Mouse (Mus musculus): ENCODE data around the gene Krba1. TPM values are rescaled to one million over a fixed set of nuclear protein-coding genes. Genes with fewer than 3 reads are reported as not detected.

Krba1 gene
- polyA plus RNA-seq, 1 experiment from 2014 or later = 16.8 TPM

GRCm38 (mm10) chr6:48464966-48465679 is 69.7 kb downstream of the Krba1 start:
- H3K4me3 ChIP-seq (replicated peaks; ENCODE audit: low read length) = no peak overlapping the region
- H3K27ac ChIP-seq (ENCODE audit: low read length) = no peak overlapping the region
- H3K36me3 ChIP-seq (ENCODE audit: control insufficient read depth, insufficient read depth, low read length) = no peaks in the 10 kb centered on the region
- no peak overlapping the region for H3K4me2 ChIP-seq (ENCODE audit: low read depth, low read length)
- H3K27me3 ChIP-seq (ENCODE audit: control insufficient read depth, insufficient read depth, low read length) = no peaks in the 10 kb centered on the region
- ATAC-seq (ENCODE audit: insufficient read depth, low FRiP score) = peak; percentile 19; the same call in 1 of the 2 replicates
- H3K9me3 ChIP-seq (replicated peaks; ENCODE audit: control insufficient read depth, low read length) = no peaks in the 10 kb centered on the region
- no peak overlapping the region for H3K9ac ChIP-seq (ENCODE audit: low read length)
- no peaks in the 10 kb centered on the region for H3K4me1 ChIP-seq (ENCODE audit: control insufficient read depth, insufficient read depth, low read length)
- 82% methylated on average over 13 of the region's 13 CpGs for WGBS

- H3K9me3 ChIP-seq (replicated peaks; ENCODE audit: control insufficient read depth, low read length) = no peaks in the 10 kb centered on the region
- H3K9ac ChIP-seq (ENCODE audit: low read length) = no peak overlapping the region
- H3K36me3 ChIP-seq (ENCODE audit: control insufficient read depth, insufficient read depth, low read length) = no peaks in the 10 kb centered on the region
- no peak for ATAC-seq (ENCODE audit: insufficient read depth, low FRiP score)
- H3K27ac ChIP-seq (ENCODE audit: low read length) = no peak overlapping the region
- no peak overlapping the region for H3K4me2 ChIP-seq (ENCODE audit: low read depth, low read length)
- H3K4me1 ChIP-seq (ENCODE audit: control insufficient read depth, insufficient read depth, low read length) = no peaks in the 10 kb centered on the region
- H3K27me3 ChIP-seq (ENCODE audit: control insufficient read depth, insufficient read depth, low read length) = no peaks in the 10 kb centered on the region
- H3K4me3 ChIP-seq (replicated peaks; ENCODE audit: low read length) = no peak overlapping the region
- WGBS = 34% methylated on average over 6 of the region's 6 CpGs
Measured at GRCm38 (mm10) chr6:48466715-48467114, 71.3 kb downstream of the Krba1 start.

GRCm38 (mm10) chr6:48467490-48467889 is 72.1 kb downstream of the Krba1 start:
- no peaks in the 10 kb centered on the region for H3K4me1 ChIP-seq (ENCODE audit: control insufficient read depth, insufficient read depth, low read length)
- no peak overlapping the region for H3K4me3 ChIP-seq (replicated peaks; ENCODE audit: low read length)
- no peak overlapping the region for H3K4me2 ChIP-seq (ENCODE audit: low read depth, low read length)
- H3K9ac ChIP-seq (ENCODE audit: low read length) = no peak overlapping the region
- no peaks in the 10 kb centered on the region for H3K9me3 ChIP-seq (replicated peaks; ENCODE audit: control insufficient read depth, low read length)
- WGBS = 71% methylated on average over 7 of the region's 7 CpGs
- H3K27me3 ChIP-seq (ENCODE audit: control insufficient read depth, insufficient read depth, low read length) = no peaks in the 10 kb centered on the region
- H3K36me3 ChIP-seq (ENCODE audit: control insufficient read depth, insufficient read depth, low read length) = no peaks in the 10 kb centered on the region
- H3K27ac ChIP-seq (ENCODE audit: low read length) = no peak overlapping the region
- no peak for ATAC-seq (ENCODE audit: insufficient read depth, low FRiP score)

Small RNAs within 50 kb of the gene (microRNA-seq; reads per million reads assigned to microRNA genes)
- not detected for gene Gm24325

Other genes starting within 250 kb of the Krba1 start
- 24.1 and 24.4 TPM in 2 replicates for gene Zfp467, start 50.2 kb downstream of the Krba1 start, polyA plus RNA-seq (2015; fragmentation: Nextera tagmentation; extraction: Ambion mirVana)
- 0.14 and 0.89 TPM in 2 replicates for gene Sspo, start 52.6 kb downstream of the Krba1 start, polyA plus RNA-seq (2015; fragmentation: Nextera tagmentation; extraction: Ambion mirVana)
- 23.3 and 25.7 TPM in 2 replicates for gene Atp6v0e2, start 142.0 kb downstream of the Krba1 start, polyA plus RNA-seq (2015; fragmentation: Nextera tagmentation; extraction: Ambion mirVana)
- gene Lrrc61, start 159.2 kb downstream of the Krba1 start, polyA plus RNA-seq (2015; fragmentation: Nextera tagmentation; extraction: Ambion mirVana) = 7.5 and 9.6 TPM in 2 replicates
- 122 and 128 TPM in 2 replicates for gene Rarres2, start 177.2 kb downstream of the Krba1 start, polyA plus RNA-seq (2015; fragmentation: Nextera tagmentation; extraction: Ambion mirVana)
- not detected in 2 replicates for gene Gm45021, start 194.0 kb downstream of the Krba1 start, polyA plus RNA-seq (2015; fragmentation: Nextera tagmentation; extraction: Ambion mirVana)
- gene Repin1, start 198.3 kb downstream of the Krba1 start, polyA plus RNA-seq (2015; fragmentation: Nextera tagmentation; extraction: Ambion mirVana) = 25.7 and 28.0 TPM in 2 replicates
- gene Gm44965, start 198.4 kb downstream of the Krba1 start, polyA plus RNA-seq (2015; fragmentation: Nextera tagmentation; extraction: Ambion mirVana) = 0.70 and 1.8 TPM in 2 replicates
- 5.2 and 5.9 TPM in 2 replicates for gene Zfp775, start 206.5 kb downstream of the Krba1 start, polyA plus RNA-seq (2015; fragmentation: Nextera tagmentation; extraction: Ambion mirVana)
- gene AI854703, start 231.2 kb downstream of the Krba1 start, polyA plus RNA-seq (2015; fragmentation: Nextera tagmentation; extraction: Ambion mirVana) = 1.1 and 1.3 TPM in 2 replicates